Mouse (Mus musculus) liver, postnatal 0 days (tissue): Measurements from ENCODE around the gene Dpf2. TPM values are rescaled to one million over a fixed set of nuclear protein-coding genes. Genes with fewer than 3 reads are reported as not detected.

Source experiments
- ATAC-seq: fragments of 200-750 bp; cut with Nextera tagmentation; 2 replicates; pipeline ENCODE4 v1.8.0; 2017; ENCODE audit warnings: mild to moderate bottlenecking, moderate library complexity
- DNase-seq: peaks from one replicate; pipeline ENCODE4 v3.0.0-alpha.2; 2016
- H3K27ac ChIP-seq: fragments of 300-500 bp; sonication (generic); 2 replicates; pipeline ENCODE4 v1.5.1; 2014; ENCODE audit warnings: antibody characterized with exemption, moderate library complexity, mild to moderate bottlenecking, low read depth
- H3K27me3 ChIP-seq: fragments of 300-500 bp; sonication (generic); 2 replicates; pipeline ENCODE4 v1.6.1; 2014; ENCODE audit warnings: low read length, control low read depth, mixed read lengths; ENCODE audit not compliant: insufficient read depth
- H3K36me3 ChIP-seq: fragments of 300-500 bp; sonication (generic); replicated peaks from 2 replicates; pipeline ENCODE4 v1.6.1; 2014; ENCODE audit warnings: mild to moderate bottlenecking, control low read depth, low read length, moderate library complexity, mixed read lengths; ENCODE audit not compliant: insufficient read depth
- H3K4me1 ChIP-seq: fragments of 300-500 bp; sonication (generic); 2 replicates; pipeline ENCODE4 v1.6.1; 2014; ENCODE audit warnings: antibody characterized with exemption, mild to moderate bottlenecking, control low read depth; ENCODE audit not compliant: insufficient read depth
- H3K4me2 ChIP-seq: fragments of 300-500 bp; sonication (generic); 2 replicates; pipeline ENCODE4 v1.6.1; 2014; ENCODE audit warnings: low read depth, mild to moderate bottlenecking, low read length, moderate library complexity, mixed read lengths
- H3K4me3 ChIP-seq: fragments of 300-500 bp; sonication (generic); 2 replicates; pipeline ENCODE4 v1.5.1; 2014; ENCODE audit warnings: low read depth, low read length
- H3K9ac ChIP-seq: fragments of 300-500 bp; sonication (generic); replicated peaks from 2 replicates; pipeline ENCODE4 v1.6.1; 2014; ENCODE audit warnings: mild to moderate bottlenecking, moderate library complexity
- H3K9me3 ChIP-seq: fragments of 300-500 bp; sonication (generic); 2 replicates; pipeline ENCODE4 v1.6.1; 2016; ENCODE audit warnings: mild to moderate bottlenecking, control low read depth, low read length, mixed read lengths
- CTCF ChIP-seq: sonication (generic); IDR thresholded peaks from 2 replicates; pipeline ENCODE4 v1.5.1; 2016; ENCODE audit warnings: antibody characterized with exemption, low read depth
- EP300 ChIP-seq: IDR thresholded peaks from 2 replicates; pipeline ENCODE4 v1.6.1; 2016; ENCODE audit warnings: antibody characterized with exemption, low read depth, mild to moderate bottlenecking
- WGBS: fragments of 180-500 bp; shearing (Covaris S2); extraction: QIAGEN DNeasy Blood & Tissue Kit; methylation state at CpG from one replicate; pipeline ENCODE4 v1.1.7; 2014; ENCODE audit not compliant: insufficient replicate concordance; 5-methylcytosine and 5-hydroxymethylcytosine counted together
- polyA plus RNA-seq: library from polyadenylated mRNA; unstranded; fragments of >200 nt; fragmentation: Nextera tagmentation; extraction: Ambion mirVana; gene quantifications from 2 replicates; pipeline ENCODE4 v1.2.1, GENCODE M21; 2015

Gene Dpf2
- polyA plus RNA-seq, 1 experiment from 2014 or later = 32.6 TPM

DNA sequence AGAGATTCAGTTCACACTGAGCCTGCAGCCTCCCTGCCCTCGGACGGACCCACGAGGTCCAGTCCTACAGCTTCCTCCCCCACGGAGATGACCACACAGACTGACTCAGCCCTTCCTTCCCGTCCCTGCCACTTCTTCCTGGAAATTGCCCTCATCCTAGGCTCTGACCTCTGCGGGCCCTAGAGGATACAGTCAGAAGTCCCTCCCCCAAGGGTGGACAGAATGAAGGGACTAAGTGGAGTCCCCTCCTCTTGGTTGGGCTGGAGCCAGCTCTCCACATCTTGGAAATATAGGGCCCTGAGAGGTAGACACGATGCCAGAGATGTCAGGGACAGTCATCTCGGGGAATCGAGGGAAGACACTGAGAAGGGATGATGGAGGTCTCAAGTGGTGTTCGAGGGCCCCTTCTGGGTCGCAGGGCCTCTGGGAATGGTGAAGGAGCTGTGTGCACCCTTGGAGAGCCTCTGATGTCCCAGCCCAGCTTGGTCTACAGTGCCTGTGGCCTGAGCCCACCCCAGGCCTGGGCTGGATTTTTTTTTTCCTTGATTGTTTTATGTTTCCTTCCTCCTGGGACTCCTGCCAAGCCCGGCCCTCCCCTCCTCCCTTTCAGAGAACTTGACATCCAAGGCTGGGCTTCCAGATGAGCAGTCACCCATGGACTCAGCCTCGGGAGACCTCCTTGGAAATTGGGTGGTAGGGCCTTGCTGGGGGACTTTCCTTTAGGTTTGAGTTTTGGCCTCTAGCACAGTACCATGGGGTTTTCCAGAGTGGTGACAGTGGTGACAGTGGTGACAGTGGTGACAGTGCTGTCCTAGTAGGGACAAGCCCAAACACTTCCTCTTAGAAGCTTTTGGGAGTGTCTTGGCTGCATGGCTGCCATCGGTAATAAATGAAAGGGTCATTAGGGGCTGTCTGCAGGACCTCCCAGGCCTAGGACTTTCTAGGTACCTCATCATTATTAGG is 17.1 kb upstream of the Dpf2 start:
- WGBS = 52% methylated on average over 14 of the region's 14 CpGs

DNA sequence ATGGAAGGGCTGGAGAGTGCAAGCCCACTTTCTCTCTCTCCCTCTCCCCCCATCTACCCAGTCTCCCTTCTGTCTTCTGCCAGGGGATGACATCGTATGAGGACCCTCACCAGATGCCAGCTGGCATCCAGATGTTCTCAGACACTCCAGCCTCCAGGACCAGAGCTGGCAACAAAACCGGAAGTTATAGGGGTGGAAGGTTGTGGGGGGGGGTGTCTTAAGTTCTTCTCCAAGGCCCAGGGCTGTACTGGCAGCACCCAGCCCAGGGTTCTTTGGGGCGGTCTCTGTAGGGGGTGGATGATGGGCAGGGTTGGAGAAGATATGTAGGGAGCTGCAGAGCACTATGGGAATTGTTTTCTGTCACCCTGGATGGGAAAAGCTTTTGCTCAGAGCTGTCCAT is 15.7 kb upstream of the Dpf2 start:
- H3K36me3 ChIP-seq = no peaks in the 10 kb centered on the region
- no peak overlapping the region for H3K9ac ChIP-seq
- TF ChIP-seq CTCF = no peak
- no peak for TF ChIP-seq EP300
- no peak overlapping the region for H3K27ac ChIP-seq
- H3K9me3 ChIP-seq = no peaks in the 10 kb centered on the region
- 68% methylated on average over 3 of the region's 3 CpGs for WGBS
- H3K4me2 ChIP-seq = no peak overlapping the region
- ATAC-seq (no peak), DNase-seq (no peak)
- peaks cover 33% of the 10 kb centered on the region for H3K4me1 ChIP-seq
- no peaks in the 10 kb centered on the region; the same call in 1 of the 2 replicates for H3K27me3 ChIP-seq
- no peak overlapping the region for H3K4me3 ChIP-seq

More for the DNA sequence above, 17.1 kb upstream of the Dpf2 start:
- Histone ChIP-seq H3K36me3 (no peaks in the 10 kb centered on the region), H3K4me2 (no peak overlapping the region), H3K4me1 (peaks cover 25% of the 10 kb centered on the region), H3K4me3 (no peak overlapping the region), H3K9me3 (no peaks in the 10 kb centered on the region), H3K9ac (no peak overlapping the region), H3K27ac (peak overlapping the region; percentile 58), H3K27me3 (no peaks in the 10 kb centered on the region; the same call in 1 of the 2 replicates)
- ATAC-seq (peak; percentile 48), DNase-seq (no peak)
- TF ChIP-seq CTCF = no peak
- TF ChIP-seq EP300 = no peak

DNA sequence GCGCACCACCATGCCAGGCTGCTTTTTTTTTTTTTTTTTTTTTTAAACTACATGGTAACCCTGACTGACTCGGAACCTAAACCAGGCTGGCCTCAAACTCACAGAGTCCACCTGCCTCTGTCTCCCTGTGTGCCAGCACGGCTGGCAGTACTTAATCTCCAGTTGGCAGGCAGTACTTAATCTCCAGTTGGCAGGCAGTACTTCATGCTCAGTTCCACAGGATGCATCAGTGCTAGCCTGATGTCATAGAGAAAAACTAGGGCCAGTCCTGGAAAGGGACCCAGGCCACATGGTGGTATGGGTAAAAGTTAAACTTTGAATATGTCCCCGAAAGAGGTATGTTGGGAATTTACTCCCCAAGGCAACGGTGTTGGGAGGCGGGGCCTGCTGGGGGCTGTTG is 15.3 kb upstream of the Dpf2 start:
- TF ChIP-seq CTCF (no peak), EP300 (no peak)
- Histone ChIP-seq H3K9ac (no peak overlapping the region), H3K27me3 (no peaks in the 10 kb centered on the region; the same call in 1 of the 2 replicates), H3K36me3 (no peaks in the 10 kb centered on the region), H3K4me3 (no peak overlapping the region), H3K9me3 (no peaks in the 10 kb centered on the region), H3K27ac (no peak overlapping the region), H3K4me1 (peaks cover 35% of the 10 kb centered on the region), H3K4me2 (no peak overlapping the region)
- WGBS = 65% methylated on average over 6 of the region's 6 CpGs
- no peak for DNase-seq
- ATAC-seq = no peak

DNA sequence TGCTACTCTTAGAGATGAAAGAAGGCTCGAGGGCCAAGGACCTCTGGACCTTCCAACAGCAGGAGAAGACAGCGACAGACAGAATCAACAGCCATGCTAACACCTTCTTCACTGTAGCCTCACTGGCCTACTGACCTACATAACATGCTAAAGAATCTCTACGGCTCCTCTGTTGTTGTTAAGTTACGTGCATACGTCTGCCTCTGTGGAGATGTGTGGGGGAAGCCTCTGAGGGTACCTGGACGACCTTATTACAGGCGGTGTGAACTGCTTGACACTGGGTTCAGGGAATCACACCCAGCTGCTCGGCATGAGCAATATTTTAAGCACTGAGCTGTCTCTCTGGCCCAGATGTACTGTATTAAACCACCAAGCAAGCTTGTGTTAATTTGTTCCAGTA is 14.7 kb upstream of the Dpf2 start:
- Histone ChIP-seq H3K4me3 (no peak overlapping the region), H3K27ac (no peak overlapping the region), H3K9ac (no peak overlapping the region), H3K36me3 (no peaks in the 10 kb centered on the region), H3K9me3 (no peaks in the 10 kb centered on the region), H3K4me1 (peaks cover 40% of the 10 kb centered on the region), H3K4me2 (no peak overlapping the region), H3K27me3 (no peaks in the 10 kb centered on the region; the same call in 1 of the 2 replicates)
- 79% methylated on average over 8 of the region's 8 CpGs for WGBS
- DNase-seq = no peak
- no peak for ATAC-seq
- TF ChIP-seq EP300 = no peak

DNA sequence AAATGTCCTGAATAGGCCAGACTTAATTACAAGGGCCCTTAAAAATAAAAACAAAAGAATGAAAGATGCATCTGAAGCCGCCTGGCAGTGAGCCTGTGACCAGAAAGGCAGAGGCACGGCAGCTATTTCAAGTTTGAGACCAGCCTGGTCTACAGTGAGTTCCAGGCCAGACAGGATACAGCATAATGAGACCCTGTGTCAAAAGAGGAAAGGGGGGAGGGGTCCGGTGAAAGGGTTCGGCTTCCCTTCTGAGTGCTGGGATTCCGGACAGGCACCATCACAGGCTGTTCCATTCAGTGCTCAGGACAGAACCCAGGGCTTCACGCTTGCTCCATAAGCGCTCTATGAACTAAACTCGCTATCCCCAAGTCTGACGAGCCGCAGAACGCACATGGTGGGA is 14.2 kb upstream of the Dpf2 start:
- no peak for ATAC-seq
- no peaks in the 10 kb centered on the region; the same call in 1 of the 2 replicates for H3K27me3 ChIP-seq
- no peaks in the 10 kb centered on the region for H3K9me3 ChIP-seq
- H3K27ac ChIP-seq = no peak overlapping the region
- H3K4me1 ChIP-seq = peaks cover 45% of the 10 kb centered on the region
- H3K4me3 ChIP-seq = no peak overlapping the region
- DNase-seq = no peak
- no peaks in the 10 kb centered on the region for H3K36me3 ChIP-seq
- TF ChIP-seq CTCF (no peak), EP300 (no peak)
- H3K4me2 ChIP-seq = no peak overlapping the region
- no peak overlapping the region for H3K9ac ChIP-seq
- WGBS = 71% methylated on average over 11 of the region's 11 CpGs

DNA sequence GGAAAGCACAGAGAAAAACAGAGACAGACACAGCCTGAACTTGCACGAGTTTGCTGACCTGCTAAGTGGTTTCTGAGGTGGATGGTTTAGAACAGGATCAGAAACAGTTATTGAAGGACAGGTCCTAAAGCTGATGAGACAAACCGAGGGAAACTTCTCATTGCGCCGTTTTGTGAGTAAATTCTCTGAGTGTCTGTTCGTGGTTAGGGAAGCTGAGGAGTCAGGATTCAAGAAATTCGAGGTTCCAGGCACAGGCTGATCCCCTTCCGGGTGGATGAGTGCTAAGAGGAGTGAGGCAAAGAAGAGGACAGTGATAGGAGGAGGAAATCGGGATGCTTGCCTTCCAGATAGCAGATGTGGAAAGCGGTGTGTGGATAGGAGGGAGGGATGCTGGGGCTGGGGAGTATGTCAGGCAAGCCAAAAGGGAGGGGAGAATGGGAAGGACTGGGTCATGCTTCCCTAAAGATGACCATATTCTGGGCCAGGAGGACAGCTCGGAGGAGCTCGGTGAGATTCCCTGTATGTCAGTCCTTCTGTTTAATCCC is 12.6 kb upstream of the Dpf2 start:
- Histone ChIP-seq H3K27me3 (no peaks in the 10 kb centered on the region; the same call in 1 of the 2 replicates), H3K4me3 (peak overlapping the region; percentile 69), H3K4me2 (peak overlapping the region; percentile 100), H3K36me3 (no peaks in the 10 kb centered on the region), H3K4me1 (peaks cover 48% of the 10 kb centered on the region), H3K9ac (peak overlapping the region; percentile 37; the same call in 1 of the 2 replicates), H3K9me3 (no peaks in the 10 kb centered on the region), H3K27ac (peak overlapping the region; percentile 66; the same call in 1 of the 2 replicates)
- 29% methylated on average over 11 of the region's 11 CpGs for WGBS
- ATAC-seq (no peak), DNase-seq (no peak)
- TF ChIP-seq CTCF = no peak
- no peak for TF ChIP-seq EP300
